Mouse (Mus musculus) ES-CJ7 (cell line): ENCODE measurements around the gene Fstl4.

Experiments used
- DNase-seq: peaks from one replicate; pipeline ENCODE4 v3.0.0; 2011; ENCODE audit warnings: low read depth, low spot score

The Fstl4 gene

DNA sequence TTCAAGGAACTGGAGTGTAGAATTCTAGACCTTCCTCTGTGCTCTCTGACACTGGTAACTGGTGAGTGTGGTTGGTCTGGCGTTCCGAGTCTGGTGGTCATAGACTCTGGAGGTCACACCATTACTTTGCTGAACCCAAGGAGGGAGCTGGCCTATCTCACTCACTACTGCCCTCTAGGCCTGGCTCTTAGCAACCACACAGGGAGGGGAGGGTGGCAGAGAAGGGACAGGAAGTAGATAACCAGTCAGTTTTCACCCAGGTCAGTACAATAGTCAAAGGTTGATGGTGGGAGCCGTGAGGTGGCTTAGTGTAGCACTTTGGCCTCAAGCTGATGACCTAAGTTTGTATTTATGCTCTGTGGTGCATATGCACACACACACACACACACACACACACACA is 255.1 kb downstream of the Fstl4 start:
- peak; percentile 25 for DNase-seq

DNA sequence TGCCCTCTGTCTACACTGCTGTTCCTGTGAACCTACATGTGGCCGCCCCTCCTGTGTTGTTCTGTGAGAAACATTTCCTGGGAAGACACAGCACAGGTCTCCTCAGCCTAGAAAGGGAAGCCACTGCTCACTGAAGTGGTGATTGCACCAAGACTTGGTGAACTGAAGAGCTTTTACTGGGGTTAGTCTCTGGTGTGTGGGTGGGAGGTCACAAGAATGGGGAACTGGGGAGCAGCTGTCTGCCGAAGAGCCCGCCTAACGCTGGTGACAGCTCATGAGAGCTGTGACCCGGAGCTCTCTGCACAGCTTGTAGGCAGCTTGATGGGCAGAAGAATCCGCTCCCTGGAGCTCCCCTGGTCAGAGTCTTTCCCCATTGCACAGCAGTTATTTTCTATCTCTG is 260.0 kb downstream of the Fstl4 start:
- no peak for DNase-seq

DNA sequence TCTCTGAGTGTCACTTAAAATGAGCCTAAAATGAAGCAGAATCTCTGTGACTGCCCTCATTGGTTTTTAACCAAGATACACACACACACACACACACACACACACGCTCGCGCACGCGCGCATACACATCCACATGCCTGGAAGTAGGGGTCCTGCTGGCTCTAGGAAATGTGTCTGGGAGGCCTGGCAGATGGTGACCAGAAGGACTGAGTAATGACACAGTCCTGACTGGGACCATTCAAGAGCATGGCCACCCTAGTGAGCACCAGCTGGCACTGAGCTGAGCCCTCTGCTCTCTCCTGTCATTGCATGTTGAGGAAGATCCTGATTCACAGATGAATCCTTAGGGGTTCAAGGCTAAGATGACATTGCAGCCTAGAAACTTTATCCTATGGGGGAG is 261.3 kb downstream of the Fstl4 start:
- DNase-seq: no peak

- DNase-seq: no peak
Measured at GRCm38 (mm10) chr11:53028421-53029168, 264.2 kb downstream of the Fstl4 start.

GRCm38 (mm10) chr11:53031777-53032176 is 267.3 kb downstream of the Fstl4 start:
- DNase-seq: no peak

GRCm38 (mm10) chr11:53032336-53032735 is 267.9 kb downstream of the Fstl4 start:
- peak; percentile 76 for DNase-seq

DNA sequence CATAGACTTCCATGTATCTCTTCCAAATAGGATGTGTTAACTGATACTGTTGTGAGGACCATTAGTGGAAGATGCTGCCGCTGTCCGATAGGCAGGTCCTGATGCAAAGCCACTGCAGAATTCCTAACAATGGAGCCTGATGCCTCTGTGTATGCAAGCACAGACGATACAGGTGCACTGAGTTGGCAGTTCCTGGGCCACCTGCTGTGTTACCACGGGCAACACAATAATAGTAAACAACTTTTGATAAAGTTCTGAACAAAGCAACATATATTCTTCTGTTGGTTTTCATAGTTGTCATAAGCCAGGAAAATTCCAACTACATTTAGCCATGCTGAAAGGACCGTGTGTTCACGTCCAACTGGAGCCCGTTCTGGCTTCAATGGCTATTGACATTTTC is 271.0 kb downstream of the Fstl4 start:
- peak; percentile 14 for DNase-seq

DNA sequence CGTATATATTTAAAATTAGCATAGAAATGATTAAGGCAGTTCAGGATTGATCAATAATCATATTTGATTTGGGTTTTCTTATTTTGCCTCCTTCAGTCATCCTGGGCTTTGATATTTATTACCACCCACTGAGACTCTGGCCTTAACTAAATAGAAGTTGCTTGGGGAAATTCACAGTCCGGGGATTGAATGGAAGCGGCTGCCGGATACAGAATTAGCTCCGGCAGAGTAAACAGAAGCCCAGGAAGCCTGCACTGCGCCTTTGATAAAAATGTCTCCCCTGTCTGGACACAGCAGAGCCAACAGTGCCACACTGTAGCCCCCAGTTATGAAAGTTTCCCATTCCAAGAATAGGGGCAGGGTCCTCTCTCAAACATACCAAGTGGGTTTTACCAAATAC is 282.4 kb downstream of the Fstl4 start:
- DNase-seq: no peak

DNA sequence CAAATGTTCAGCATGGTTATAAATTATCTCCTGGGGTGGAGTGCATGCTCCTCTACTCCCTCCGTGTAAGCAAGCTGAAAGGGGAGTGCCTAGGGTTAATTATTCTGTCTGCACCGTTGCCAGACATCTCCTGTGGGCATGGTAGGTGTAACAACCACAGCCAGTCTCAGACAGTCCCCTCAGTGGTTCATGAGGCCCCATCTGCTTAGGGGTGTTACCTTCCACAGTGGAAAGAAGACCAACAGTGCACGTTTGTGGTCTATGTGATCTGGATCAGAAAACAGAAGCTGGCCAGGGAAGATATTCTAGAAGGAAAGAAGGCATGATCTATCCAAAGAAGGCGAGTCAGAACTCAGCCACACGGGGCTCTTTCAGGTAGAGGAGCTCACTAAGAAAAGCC is 289.7 kb downstream of the Fstl4 start:
- DNase-seq: no peak

- no peak for DNase-seq
Measured at GRCm38 (mm10) chr11:53055896-53056295, 291.5 kb downstream of the Fstl4 start.

DNA sequence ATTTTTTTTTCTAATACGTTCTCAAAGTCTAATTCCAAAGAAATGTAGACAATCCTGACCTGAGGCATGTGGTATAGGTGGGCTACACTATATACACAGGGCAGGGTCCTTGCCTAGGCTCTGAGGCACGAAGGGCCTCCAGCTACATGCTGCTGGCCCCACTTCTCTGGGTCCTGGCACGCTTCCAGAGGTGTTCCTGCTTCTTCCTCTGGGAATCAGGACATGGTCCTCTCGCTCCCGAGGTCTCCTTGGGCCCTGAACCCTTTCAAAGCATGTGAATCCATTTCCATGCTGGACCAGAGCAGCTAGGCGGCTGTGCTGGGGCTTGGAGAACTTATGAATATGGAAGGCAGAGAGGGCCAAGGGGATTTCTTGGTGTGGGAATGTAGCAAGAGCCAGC is 292.3 kb downstream of the Fstl4 start:
- no peak for DNase-seq

DNA sequence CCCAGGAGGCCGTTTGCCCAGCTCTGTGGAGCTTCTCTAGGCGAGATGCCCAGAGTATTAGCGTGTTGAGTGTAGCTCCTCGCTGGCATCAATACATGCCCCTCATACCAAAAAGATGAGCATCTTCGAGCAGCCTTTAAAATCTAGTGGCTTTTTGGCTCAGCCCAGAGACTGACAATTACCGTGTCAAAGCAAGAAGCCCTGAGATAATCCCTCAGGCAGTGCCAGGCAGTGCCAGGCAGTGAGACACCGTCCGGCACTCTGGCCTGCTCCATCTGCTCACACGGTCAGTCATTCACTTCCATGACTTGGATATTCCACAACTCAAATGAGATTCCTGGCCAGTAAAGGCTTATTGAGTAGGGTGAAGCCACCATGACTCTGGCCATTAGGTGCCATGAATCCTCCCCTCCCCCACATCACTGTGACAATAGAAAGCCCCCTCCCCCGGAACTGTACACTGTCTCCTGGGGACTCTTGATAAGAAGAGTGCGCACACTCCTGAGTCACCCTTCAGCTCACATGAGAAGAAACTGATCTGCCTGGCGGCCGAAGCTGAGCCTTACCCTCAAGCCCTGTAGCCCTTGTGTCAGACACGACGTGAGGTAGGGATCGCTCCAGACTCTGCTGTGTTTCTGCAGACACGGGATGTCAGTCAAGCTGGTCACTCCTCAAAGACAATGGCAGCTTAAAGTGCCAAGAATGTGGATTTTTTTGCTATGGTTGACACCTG is 293.6 kb downstream of the Fstl4 start:
- no peak for DNase-seq

DNA sequence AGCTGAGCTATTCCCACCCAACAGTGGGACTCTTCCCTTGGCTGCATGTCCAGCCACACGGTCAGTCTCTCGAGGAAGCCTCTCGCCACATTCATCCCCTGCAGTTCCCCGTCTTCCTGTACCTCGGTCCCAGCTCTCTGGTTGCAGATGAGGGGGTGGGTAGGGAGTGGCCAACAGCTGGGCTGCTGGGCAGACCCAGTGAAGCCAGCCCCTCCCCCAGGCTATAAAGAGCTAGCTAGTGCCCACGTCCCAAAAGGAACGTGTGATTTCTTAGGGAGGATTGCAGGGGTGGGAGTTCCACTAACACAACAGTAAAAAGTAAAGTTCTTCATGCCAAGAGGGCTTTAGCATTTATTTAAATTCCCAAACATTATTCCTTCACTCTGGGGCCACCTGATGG is 294.1 kb downstream of the Fstl4 start:
- no peak for DNase-seq

GRCm38 (mm10) chr11:53067699-53068478 is 303.5 kb downstream of the Fstl4 start:
- no peak for DNase-seq

- no peak for DNase-seq
Measured at GRCm38 (mm10) chr11:53068479-53069065, 304.1 kb downstream of the Fstl4 start.

GRCm38 (mm10) chr11:53069751-53070150 is 305.3 kb downstream of the Fstl4 start:
- no peak for DNase-seq

DNA sequence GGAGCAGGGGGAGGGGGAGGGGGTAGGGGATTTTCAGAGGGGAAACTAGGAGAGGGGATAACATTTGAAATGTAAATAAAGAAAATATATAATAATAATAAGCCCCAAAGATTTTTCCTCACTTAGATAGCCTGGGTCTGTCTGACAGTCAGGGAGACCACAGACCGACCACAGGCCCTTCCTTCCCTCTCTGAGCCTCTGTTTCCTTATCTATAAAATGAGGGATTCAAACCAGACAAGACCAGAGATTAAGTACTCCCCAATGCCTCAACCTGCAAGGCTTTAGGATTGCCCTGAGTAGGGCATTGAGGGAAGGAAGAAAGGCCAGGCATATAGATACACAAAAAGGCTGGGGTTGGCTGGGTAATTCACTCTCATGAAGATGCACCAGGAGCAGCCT is 307.2 kb downstream of the Fstl4 start:
- DNase-seq: no peak

- DNase-seq: no peak
Measured at GRCm38 (mm10) chr11:53077641-53078040, 313.2 kb downstream of the Fstl4 start.

DNA sequence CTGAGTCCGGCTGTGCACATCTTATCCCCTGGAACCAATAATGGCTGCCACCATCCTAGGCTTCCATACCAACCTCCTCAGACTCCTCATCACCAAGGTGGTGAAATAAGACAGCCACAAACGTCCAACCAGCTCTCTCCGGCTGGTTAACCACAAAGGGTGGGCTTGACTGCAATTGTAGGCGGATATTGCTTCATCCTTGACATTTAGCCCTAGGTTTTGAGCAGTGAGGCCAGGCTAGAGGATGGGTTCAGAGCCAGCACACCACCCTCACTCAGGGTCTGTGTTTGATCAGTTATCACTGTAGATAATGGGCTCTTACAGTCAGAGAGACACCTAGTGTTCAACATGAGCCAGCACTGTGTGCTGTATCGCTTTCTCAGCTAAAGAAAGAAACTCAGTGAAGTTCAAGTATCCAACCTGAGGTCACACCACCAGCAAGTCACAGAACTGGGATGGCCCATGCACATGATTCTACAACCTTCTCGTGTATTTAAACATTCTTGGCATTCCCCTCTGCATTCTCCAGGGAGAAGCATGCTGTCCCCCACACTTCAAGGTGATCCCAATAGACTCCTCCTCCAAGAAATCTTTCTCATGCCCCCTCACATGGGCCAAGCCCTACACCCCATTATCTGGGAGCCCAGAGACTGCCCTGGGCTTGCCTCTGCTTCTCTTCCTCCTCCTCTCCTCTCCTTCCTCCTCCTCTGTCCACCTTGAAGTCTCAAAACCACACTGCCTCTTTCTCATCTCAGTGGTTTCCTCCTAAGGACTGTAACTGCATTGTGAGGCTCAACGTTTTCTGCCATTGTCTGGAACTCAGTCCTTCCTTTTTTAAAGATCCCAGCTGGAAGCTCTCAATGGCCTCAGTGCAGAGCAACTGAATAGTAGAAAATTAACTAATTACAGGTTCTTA is 314.2 kb downstream of the Fstl4 start:
- DNase-seq: peak; percentile 38

- DNase-seq: no peak
Measured at GRCm38 (mm10) chr11:53081310-53081709, 316.9 kb downstream of the Fstl4 start.

DNA sequence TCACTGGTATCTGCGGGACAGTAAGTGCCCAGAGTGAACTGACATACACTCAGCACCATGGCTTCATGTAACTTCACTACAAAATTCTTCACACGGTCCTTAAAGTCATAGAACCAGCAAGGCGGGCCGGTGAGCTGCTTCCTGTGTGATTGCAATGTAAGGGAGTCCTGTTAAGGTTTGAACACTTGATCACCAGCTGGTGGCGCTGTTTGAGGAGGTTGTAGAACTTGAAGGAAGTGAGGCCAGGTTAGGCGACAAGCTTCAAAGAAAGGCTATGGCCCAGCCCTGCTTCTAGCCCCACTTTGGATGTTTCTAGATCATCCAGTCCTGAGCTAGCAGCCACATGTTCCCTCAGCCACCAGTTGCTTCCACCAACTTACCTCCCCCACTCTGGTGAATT is 320.9 kb downstream of the Fstl4 start:
- DNase-seq: peak; percentile 62
